Mouse (Mus musculus) heart, adult 9 months (tissue): ENCODE results near the gene Olfr1212.

ENCODE experiments used
- DNase-seq, 2 experiments: peaks; one replicate each; pipeline ENCODE4 v3.0.0; 2022; ENCODE audit warnings: low spot score in 2 of 2

The Olfr1212 gene

GRCm38 (mm10) chr2:88953669-88954068 is at the start of gene Olfr1212:
TSS of gene Olfr1212 (plus strand) at chr2:88953969.
- DNase-seq: no peak

GRCm38 (mm10) chr2:88915057-88915456 is 38.7 kb upstream of the Olfr1212 start, which contains the start of gene Olfr1209:
TSS of gene Olfr1209 (minus strand) at chr2:88915157.
- DNase-seq: no peak

GRCm38 (mm10) chr2:88938011-88938410 is 15.8 kb upstream of the Olfr1212 start, which contains the start of gene Olfr1211:
TSS of gene Olfr1211 (minus strand) at chr2:88938111.
- DNase-seq: no peak

- no peak for DNase-seq
These were observed 26.4 kb downstream of the Olfr1212 start, which contains the start of gene Gm13762 for GRCm38 (mm10) chr2:88980181-88980580. TSS of gene Gm13762 (minus strand) at chr2:88980281.

GRCm38 (mm10) chr2:88992553-88992952 is 38.8 kb downstream of the Olfr1212 start, which contains the start of gene Olfr1214:
TSS of gene Olfr1214 (minus strand) at chr2:88992653.
- DNase-seq: no peak

- no peak for DNase-seq
These were observed 53.1 kb downstream of the Olfr1212 start, which contains the start of gene Olfr1215 for GRCm38 (mm10) chr2:89006873-89007272. TSS of gene Olfr1215 (minus strand) at chr2:89006973.
